Mouse (Mus musculus): ENCODE measurements around the gene Abce1. TPM values are rescaled to one million over a fixed set of nuclear protein-coding genes. Genes with fewer than 3 reads are reported as not detected.

The Abce1 gene
- polyA plus RNA-seq (2015; fragmentation: Nextera tagmentation; extraction: Ambion mirVana): 35.5 and 51.2 TPM in 2 replicates

GRCm38 (mm10) chr8:79711064-79711961 lies at the start of gene Abce1, which contains the start of gene Anapc10:
Gene Abce1 (minus strand): TSS chr8:79711740.
Gene Anapc10 (plus strand): TSS chr8:79711820.

GRCm38 (mm10) chr8:79639586-79640451 lies 71.7 kb downstream of the Abce1 start, which contains the start of gene Otud4:
Gene Otud4 (plus strand): TSS chr8:79639618.

Other genes starting within 250 kb of the Abce1 start
- gene Otud4, start 72.1 kb downstream of the Abce1 start, polyA plus RNA-seq (2015; fragmentation: Nextera tagmentation; extraction: Ambion mirVana): 5.7 and 6.4 TPM in 2 replicates
- 63.3 and 97.3 TPM in 2 replicates for gene Anapc10, start 80 bp upstream of the Abce1 start, polyA plus RNA-seq (2015; fragmentation: Nextera tagmentation; extraction: Ambion mirVana)